Mouse (Mus musculus): ENCODE measurements around the gene Prkcd.
A peak's percentile ranks its signal among the peaks of the same experiment; 100 is the strongest.

The Prkcd gene

DNA sequence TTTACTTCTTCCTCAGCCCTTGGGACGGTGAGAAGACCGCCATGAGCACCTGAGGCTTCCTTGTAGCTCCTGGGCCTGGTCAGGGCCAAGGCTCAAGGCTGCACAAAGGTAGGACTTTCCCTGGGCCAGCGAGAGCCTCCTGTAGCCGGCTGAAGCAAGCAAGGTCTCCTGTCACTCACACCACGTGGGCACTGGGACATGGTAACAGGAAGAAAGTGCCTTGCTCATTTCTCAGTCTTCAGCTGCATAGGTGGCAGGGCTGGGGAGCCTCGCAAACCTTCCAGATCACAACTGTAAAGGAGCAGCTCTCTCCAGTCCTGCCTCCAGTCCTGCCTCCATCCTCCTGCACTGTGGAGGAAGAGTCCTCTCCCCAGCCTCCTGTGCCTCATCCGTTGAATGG is 50.2 kb downstream of the Prkcd start:
- no peak for DNase-seq (ENCODE audit: low spot score in 2 of 2)

GRCm38 (mm10) chr14:30573983-30574584 is 51.9 kb downstream of the Prkcd start:
- DNase-seq (ENCODE audit: low spot score in 2 of 2): peak; percentile 73 to 74

DNA sequence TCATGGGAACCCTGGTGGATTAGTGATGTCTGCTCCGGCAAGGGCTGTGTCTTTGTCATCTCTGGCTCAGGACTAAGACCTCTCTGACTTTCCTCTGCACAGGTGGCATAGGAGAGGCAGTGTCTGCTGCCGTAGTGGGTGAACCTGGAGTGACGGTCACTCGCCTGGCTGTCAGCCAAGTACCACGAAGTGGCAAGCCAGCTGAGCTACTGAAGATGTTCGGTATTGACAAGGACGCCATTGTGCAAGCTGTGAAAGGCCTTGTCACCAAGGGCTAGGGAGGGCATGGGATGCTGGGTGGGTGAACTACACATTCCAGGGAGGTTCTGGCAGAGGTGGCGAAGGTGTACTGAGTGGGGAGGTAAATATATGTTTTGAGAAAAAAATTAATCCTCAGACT is 52.8 kb downstream of the Prkcd start:
- DNase-seq (ENCODE audit: low spot score in 2 of 2): no peak

DNA sequence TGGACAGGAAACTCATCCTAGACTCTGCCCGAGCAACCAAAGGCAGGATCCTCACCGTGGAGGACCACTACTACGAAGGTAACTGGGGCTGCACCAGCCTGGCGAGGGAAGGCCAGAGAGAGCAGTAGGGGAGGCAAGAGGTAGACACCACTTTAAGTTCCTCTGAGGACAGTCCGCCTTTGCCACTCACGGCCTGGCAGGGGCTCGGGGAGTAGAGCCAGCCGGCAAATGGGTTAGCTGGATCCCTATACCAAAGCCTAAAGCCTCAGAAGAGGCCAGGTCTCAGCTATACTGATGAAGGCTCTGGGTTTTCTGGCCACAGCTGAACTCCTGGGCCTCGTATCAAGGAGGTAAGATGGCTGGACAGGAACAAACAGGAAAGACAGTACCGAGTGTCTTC is 53.8 kb downstream of the Prkcd start:
- no peak for DNase-seq (ENCODE audit: low spot score in 2 of 2)

- DNase-seq (ENCODE audit: low spot score in 2 of 2): no peak
Measured at GRCm38 (mm10) chr14:30570303-30570702, 55.7 kb downstream of the Prkcd start.

GRCm38 (mm10) chr14:30568016-30568415 is 58.0 kb downstream of the Prkcd start:
- DNase-seq (ENCODE audit: low spot score in 2 of 2): no peak

GRCm38 (mm10) chr14:30566317-30566716 is 59.7 kb downstream of the Prkcd start:
- no peak for DNase-seq (ENCODE audit: low spot score in 2 of 2)

DNA sequence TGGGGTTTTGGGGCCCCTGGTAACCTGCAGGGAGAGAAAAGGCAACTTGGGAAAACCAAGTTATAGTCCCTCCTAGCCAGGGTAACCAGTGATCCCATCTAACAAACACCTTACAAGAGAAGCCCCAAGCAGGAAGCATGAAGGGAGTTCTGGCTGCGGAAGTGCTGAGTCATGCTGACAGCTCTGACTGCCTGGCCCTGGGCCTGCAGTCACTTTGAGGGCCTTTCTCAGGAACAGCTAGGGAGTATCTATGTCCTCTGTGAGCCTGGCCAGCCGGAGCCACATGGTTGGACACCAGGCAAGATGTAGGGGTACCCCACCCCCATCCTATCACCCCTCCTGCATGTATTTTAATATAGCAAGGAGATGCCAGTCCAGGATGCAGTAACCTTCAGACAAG is 61.6 kb downstream of the Prkcd start:
- DNase-seq (ENCODE audit: low spot score in 2 of 2): peak; percentile 32 to 63

DNA sequence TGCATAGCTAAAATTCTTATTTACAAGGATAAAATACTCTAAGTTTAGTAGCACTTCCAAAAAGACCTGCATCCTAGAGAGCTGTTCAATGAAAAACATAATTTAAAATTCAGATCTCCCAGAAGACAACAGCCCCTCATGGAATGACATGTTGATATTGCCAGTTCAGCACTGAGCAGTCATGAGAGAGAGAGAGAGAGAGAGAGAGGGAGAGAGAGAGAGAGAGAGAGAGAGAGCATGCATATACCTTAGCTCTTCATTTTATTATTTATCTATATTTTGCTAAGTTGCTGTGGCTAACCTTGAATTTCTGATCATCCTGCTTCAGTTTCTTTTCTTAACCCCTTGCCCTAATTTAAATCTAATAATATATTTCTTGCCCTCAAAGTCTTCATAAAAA is 63.7 kb downstream of the Prkcd start:
- DNase-seq (ENCODE audit: low spot score in 2 of 2): no peak

GRCm38 (mm10) chr14:30561470-30562187 is 64.4 kb downstream of the Prkcd start:
- no peak for DNase-seq (ENCODE audit: low spot score in 2 of 2)

DNA sequence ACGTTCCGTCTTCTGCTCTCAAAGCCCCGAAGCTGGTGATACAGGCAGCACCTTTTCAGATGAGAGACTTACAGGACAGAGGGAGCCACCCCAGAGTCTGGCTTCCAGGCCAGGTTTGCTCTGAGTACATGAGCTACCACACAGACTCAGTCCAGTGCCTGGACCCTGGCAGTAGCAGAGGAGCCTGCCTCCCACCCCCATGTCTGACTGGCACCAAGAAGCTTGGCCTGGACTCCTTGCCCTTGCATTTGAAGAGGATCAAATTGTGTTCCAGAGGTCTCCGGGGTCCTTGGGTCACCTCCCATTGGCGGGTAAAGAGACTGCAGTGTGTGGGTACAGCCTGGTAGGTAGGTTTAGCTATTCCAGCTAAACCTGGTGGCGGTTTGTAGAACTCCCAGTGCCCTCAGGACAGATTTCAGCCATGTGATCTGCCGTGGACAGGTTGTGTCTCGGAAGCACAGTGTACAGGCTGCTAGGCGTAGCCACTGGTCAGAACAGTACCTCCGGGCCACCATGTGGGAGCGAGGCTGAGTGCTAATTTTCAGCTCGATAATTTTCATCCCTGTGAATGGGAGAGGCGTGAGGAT is 65.1 kb downstream of the Prkcd start:
- no peak for DNase-seq (ENCODE audit: low spot score in 2 of 2)

GRCm38 (mm10) chr14:30559321-30559850 is 66.6 kb downstream of the Prkcd start:
- DNase-seq (ENCODE audit: low spot score in 2 of 2): no peak

DNA sequence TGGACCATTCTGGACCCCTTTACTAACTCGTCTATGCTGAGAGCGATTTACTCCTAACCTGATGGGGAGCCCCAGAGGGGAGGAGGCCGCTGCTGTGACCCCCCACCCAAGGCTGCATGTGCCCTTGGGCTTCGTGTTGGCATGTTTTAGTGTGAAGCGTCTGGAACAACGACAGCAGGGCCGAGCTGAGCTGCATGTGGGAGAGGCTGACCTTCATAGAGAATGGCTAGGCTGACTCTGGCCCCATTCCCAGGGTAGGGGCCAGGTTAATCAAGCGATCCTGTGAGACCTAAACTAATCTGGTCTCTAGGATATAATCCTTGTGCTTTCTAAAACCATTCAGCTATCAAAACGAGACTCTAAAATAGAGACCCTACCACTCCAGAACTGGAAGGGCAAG is 68.3 kb downstream of the Prkcd start:
- DNase-seq (ENCODE audit: low spot score in 2 of 2): no peak

- no peak for DNase-seq (ENCODE audit: low spot score in 2 of 2)
Measured at GRCm38 (mm10) chr14:30556651-30557050, 69.4 kb downstream of the Prkcd start.

GRCm38 (mm10) chr14:30553185-30553584 is 72.8 kb downstream of the Prkcd start:
- peak in 1 of 2 experiments; percentile 52 for DNase-seq (ENCODE audit: low spot score in 2 of 2)

DNA sequence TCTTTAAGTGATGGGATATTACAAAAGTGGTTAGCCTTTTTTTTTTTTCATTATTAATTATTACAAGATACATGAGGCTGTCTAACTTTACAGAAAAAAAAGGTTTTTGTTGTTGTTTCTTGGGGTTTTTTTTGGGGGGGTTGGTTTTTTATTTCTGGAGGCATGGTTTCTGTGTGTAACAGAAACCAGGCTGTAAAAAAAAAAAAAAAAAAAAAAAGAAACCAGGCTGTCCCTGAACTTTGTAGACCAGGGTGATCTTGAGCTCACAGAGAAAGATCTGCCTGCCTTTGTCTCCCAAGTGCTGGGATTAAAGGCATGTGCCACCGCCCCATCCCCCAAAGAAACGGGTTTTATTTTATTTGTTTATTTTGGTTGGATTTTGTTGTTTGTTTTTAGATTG is 74.0 kb downstream of the Prkcd start:
- no peak for DNase-seq (ENCODE audit: low spot score in 2 of 2)

GRCm38 (mm10) chr14:30551509-30551908 is 74.5 kb downstream of the Prkcd start:
- no peak for DNase-seq (ENCODE audit: low spot score in 2 of 2)

- no peak for DNase-seq (ENCODE audit: low spot score in 2 of 2)
Measured at GRCm38 (mm10) chr14:30550232-30551070, 75.6 kb downstream of the Prkcd start.

DNA sequence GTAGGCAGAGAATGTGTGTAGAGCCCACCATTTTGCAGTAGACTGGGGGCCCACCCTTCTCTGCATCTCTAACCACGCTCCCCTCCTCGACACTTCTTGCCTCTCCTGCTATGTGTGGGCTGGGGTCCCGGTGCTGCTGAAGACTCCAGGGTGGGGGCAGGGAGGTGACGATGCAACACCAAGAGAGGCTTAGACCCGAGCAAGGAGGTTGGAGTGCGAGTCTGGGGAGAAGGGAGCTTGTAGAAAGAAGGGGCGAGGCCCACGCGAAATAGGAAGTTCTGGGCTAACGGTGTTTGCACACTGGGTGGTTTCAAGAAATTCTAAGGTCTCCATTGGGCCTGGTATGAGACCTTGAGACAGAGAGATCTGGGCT is 76.2 kb downstream of the Prkcd start:
- DNase-seq (ENCODE audit: low spot score in 2 of 2): no peak

- peak; percentile 95 to 96 for DNase-seq (ENCODE audit: low spot score in 2 of 2)
Measured at GRCm38 (mm10) chr14:30548965-30549776, 76.8 kb downstream of the Prkcd start.

DNA sequence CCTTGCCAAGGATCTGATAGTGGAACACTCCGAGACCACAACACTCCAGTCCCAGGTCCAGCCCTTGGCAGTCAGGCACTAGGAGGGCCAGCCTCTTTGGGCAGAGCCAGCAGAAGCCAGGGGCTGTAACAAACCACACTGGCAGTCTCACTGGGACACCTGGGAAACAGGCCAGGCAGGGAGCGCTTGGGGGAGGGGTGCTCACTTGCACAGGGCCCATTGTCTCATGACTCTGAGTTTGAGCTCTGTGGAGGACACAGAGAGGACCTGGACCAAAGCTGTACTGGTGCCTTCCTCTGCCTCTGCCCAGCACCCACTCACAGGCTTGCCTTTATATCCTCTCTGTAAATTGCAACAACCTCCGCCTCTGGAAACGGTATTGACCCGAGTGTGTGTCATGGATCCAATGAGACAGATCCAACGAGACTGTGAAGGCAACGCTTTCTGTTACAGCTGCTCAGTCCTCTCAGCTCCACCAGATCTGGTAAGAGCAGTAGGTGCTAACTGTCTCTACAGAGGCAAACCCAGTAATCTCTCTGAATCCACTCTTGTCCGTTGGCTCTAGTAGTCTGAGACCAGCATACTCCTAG is 77.8 kb downstream of the Prkcd start, which contains the start of gene Tkt:
Gene Tkt, plus strand, starts transcription at position 229 of the 590 bp plus-strand sequence.
- DNase-seq (ENCODE audit: low spot score in 2 of 2): peak; percentile 50 to 80

Measured in urinary bladder, postnatal 36 days (tissue).